Mouse (Mus musculus): ENCODE data around the gene Fam189a1.
A peak's percentile ranks its signal among the peaks of the same experiment; 100 is the strongest.

The Fam189a1 gene

GRCm38 (mm10) chr7:64880415-64880814 lies 276.0 kb downstream of the Fam189a1 start:
- DNase-seq, result no peak

- no peak for DNase-seq
These were observed 281.4 kb downstream of the Fam189a1 start for GRCm38 (mm10) chr7:64874941-64875340.

GRCm38 (mm10) chr7:64873266-64873665 lies 283.1 kb downstream of the Fam189a1 start:
- peak in 1 of 2 experiments; percentile 38 for DNase-seq

- peak; percentile 97 to 99 for DNase-seq
These were observed 283.6 kb downstream of the Fam189a1 start, which contains the start of gene Nsmce3 for GRCm38 (mm10) chr7:64872743-64873241. Nsmce3 (minus strand) TSS chr7:64872997.

- peak; percentile 15 to 20 for DNase-seq
These were observed 284.2 kb downstream of the Fam189a1 start for GRCm38 (mm10) chr7:64871987-64872742.

GRCm38 (mm10) chr7:64869549-64870065 lies 286.8 kb downstream of the Fam189a1 start:
- DNase-seq, result peak in 1 of 2 experiments; percentile 13

GRCm38 (mm10) chr7:64863538-64863937 lies 292.8 kb downstream of the Fam189a1 start:
- no peak for DNase-seq

- DNase-seq, result no peak
These were observed 293.4 kb downstream of the Fam189a1 start for GRCm38 (mm10) chr7:64862978-64863377.

- peak in 1 of 2 experiments; percentile 37 for DNase-seq
These were observed 299.8 kb downstream of the Fam189a1 start for GRCm38 (mm10) chr7:64856526-64857082.

- peak; percentile 51 to 63 for DNase-seq
These were observed 300.4 kb downstream of the Fam189a1 start for GRCm38 (mm10) chr7:64855976-64856375.

GRCm38 (mm10) chr7:64855389-64855927 lies 300.9 kb downstream of the Fam189a1 start:
- no peak for DNase-seq

GRCm38 (mm10) chr7:64850791-64851190 lies 305.6 kb downstream of the Fam189a1 start:
- DNase-seq, result no peak

GRCm38 (mm10) chr7:64847366-64847899 lies 308.9 kb downstream of the Fam189a1 start:
- DNase-seq, result no peak

GRCm38 (mm10) chr7:64846061-64846460 lies 310.3 kb downstream of the Fam189a1 start:
- peak in 1 of 2 experiments; percentile 17 for DNase-seq

GRCm38 (mm10) chr7:64840946-64841659 lies 315.3 kb downstream of the Fam189a1 start:
- no peak for DNase-seq

- DNase-seq, result no peak
These were observed 315.8 kb downstream of the Fam189a1 start for GRCm38 (mm10) chr7:64840576-64840895.

- peak in 1 of 2 experiments; percentile 29 for DNase-seq
These were observed 316.4 kb downstream of the Fam189a1 start for GRCm38 (mm10) chr7:64839801-64840575.

GRCm38 (mm10) chr7:64839281-64839680 lies 317.1 kb downstream of the Fam189a1 start:
- DNase-seq, result no peak

GRCm38 (mm10) chr7:64830214-64830995 lies 326.0 kb downstream of the Fam189a1 start:
- DNase-seq, result no peak

GRCm38 (mm10) chr7:64821081-64821480 lies 335.3 kb downstream of the Fam189a1 start:
- no peak for DNase-seq

GRCm38 (mm10) chr7:64819683-64820082 lies 336.7 kb downstream of the Fam189a1 start:
- no peak for DNase-seq

All from cerebellum, postnatal 25 days (tissue).